Mouse (Mus musculus) myocyte (in vitro differentiated cells): Measurements from ENCODE around the gene Gramd1b.

Experiments used
- CEBPB ChIP-seq: IDR thresholded peaks from 2 replicates; pipeline ENCODE4 v1.6.1; 2011; ENCODE audit warnings: mild to moderate bottlenecking, moderate library complexity; ENCODE audit not compliant: poor library complexity, insufficient read depth, severe bottlenecking
- E2F4 ChIP-seq: IDR thresholded peaks from one replicate; pipeline ENCODE4 v1.6.1; 2011; ENCODE audit warnings: mild to moderate bottlenecking, control low read depth, moderate library complexity; ENCODE audit not compliant: insufficient read depth
- MAX ChIP-seq: IDR thresholded peaks from one replicate; pipeline ENCODE4 v1.6.1; 2011; ENCODE audit warnings: low read depth, mild to moderate bottlenecking, control low read depth
- MYOD1 ChIP-seq, 3 experiments: IDR thresholded peaks; one replicate each; pipeline ENCODE4 v1.6.1; 2011; ENCODE audit warnings: control low read depth in 2 of 3, low read depth in 2 of 3, mild to moderate bottlenecking in 2 of 3, moderate library complexity in 1 of 3; ENCODE audit not compliant: insufficient read length in 2 of 3, control insufficient read depth in 1 of 3
- MYOG ChIP-seq, 3 experiments: IDR thresholded peaks; one replicate each; pipeline ENCODE4 v1.6.1; 2011; ENCODE audit warnings: control low read depth in 2 of 3, low read depth in 2 of 3, mild to moderate bottlenecking in 2 of 3; ENCODE audit not compliant: insufficient read length in 2 of 3, control insufficient read depth in 1 of 3, insufficient read depth in 1 of 3
- POLR2A ChIP-seq: IDR thresholded peaks from one replicate; pipeline ENCODE4 v1.6.1; 2011; ENCODE audit warnings: low read depth, mild to moderate bottlenecking, control low read depth, moderate library complexity; ENCODE audit not compliant: insufficient read length
- POLR2AphosphoS2 ChIP-seq: IDR thresholded peaks from one replicate; pipeline ENCODE4 v1.6.1; 2011; ENCODE audit warnings: low read depth, control low read depth; ENCODE audit not compliant: insufficient read length
- REST ChIP-seq: IDR thresholded peaks from one replicate; pipeline ENCODE4 v1.6.1; 2011; ENCODE audit warnings: mild to moderate bottlenecking, control low read depth, moderate library complexity; ENCODE audit not compliant: insufficient read depth, insufficient read length
- SRF ChIP-seq: IDR thresholded peaks from one replicate; pipeline ENCODE4 v1.6.1; 2011; ENCODE audit warnings: low read depth; ENCODE audit not compliant: control insufficient read depth, insufficient read length
- TCF12 ChIP-seq: IDR thresholded peaks from one replicate; pipeline ENCODE4 v1.6.1; 2011; ENCODE audit warnings: mild to moderate bottlenecking, control low read depth; ENCODE audit not compliant: poor library complexity, insufficient read depth, severe bottlenecking
- USF1 ChIP-seq: IDR thresholded peaks from one replicate; pipeline ENCODE4 v1.6.1; 2011; ENCODE audit warnings: low read depth, mild to moderate bottlenecking, control low read depth, moderate library complexity

DNA sequence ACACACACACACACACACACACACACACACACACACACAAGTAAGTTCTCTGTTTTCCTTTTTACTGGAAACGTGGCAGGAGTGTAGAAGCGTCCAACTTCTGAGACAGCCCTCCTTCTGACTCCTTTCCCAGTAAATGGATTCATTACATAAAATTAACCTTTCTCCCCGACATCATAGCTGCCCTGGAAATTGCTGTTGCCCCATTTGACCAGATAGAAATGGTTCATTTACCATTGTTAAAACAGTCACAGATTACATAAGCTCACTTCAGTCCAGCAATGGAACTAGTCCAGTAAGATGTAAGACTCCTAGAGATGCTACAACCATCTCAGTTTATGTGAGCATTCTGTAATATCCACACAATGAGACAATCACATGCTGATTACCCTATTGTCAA, 122.8 kb downstream of the Gramd1b start:
- TF ChIP-seq POLR2A (no peak), SRF (no peak), E2F4 (no peak), MAX (no peak), CEBPB (no peak), POLR2AphosphoS2 (no peak), USF1 (no peak), REST (no peak), TCF12 (no peak), MYOD1 (IDR thresholded peaks at IDR 0.05; ENCODE audit: control insufficient read depth in 1 of 3, insufficient read length in 2 of 3, low read depth in 2 of 3) (no peak), MYOG (IDR thresholded peaks at IDR 0.05; ENCODE audit: control insufficient read depth in 1 of 3, insufficient read depth in 1 of 3, insufficient read length in 2 of 3, low read depth in 2 of 3) (no peak)
